Mouse (Mus musculus) adrenal gland, postnatal 10 days (tissue): Measurements from ENCODE around the gene Pcdh9. TPM values are rescaled to one million over a fixed set of nuclear protein-coding genes. Genes with fewer than 3 reads are reported as not detected.
A peak's percentile ranks its signal among the peaks of the same experiment; 100 is the strongest.

Experiments used
- DNase-seq: peaks from one replicate; pipeline ENCODE4 v3.0.0; 2021; ENCODE audit warnings: mixed read lengths
- total RNA-seq, 2 experiments: library from RNA; stranded (reverse); gene quantifications; 2 replicates each; pipeline ENCODE4 v1.2.3; 2021

The Pcdh9 gene
- total RNA-seq, 2 experiments from 2014 or later: 2.9 to 5.4 TPM

DNA sequence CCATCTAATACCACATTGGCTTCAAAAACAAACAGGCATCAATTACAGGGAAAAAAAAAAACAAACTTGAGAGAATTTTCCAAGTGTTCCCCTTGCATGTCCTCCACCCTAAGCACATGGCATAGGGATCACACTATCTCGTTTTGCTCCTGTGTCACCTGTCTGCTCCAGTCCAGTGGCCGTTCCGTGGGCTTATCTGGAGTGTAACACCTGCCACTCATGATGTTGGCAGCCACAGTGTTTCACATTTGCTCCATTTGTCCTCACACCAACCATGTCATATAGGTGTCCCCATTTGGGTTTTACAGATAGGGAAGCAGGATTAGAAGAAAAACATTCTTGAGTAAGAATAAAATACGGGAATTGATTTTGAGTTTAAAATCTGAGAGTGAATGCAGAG, 514.3 kb downstream of the Pcdh9 start:
- no peak for DNase-seq

DNA sequence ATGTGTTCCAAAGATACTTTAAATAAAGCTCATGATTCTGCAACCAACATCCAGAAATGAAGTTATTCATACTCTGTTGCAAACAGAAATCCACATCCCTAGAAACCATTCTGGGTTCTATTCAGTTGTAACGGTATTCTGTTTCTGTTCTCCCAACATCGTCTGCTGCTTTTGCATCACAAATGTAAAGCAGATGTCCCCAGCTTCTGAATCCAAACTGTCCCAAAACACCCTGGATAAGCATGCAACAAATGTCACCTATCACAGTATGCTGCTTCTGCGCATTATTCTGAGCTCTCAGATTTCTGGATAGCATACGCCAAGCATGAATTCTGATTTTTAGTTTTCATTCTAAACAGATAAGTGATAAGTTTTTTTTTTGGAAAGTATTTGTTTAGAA, 516.3 kb downstream of the Pcdh9 start:
- DNase-seq: no peak

DNA sequence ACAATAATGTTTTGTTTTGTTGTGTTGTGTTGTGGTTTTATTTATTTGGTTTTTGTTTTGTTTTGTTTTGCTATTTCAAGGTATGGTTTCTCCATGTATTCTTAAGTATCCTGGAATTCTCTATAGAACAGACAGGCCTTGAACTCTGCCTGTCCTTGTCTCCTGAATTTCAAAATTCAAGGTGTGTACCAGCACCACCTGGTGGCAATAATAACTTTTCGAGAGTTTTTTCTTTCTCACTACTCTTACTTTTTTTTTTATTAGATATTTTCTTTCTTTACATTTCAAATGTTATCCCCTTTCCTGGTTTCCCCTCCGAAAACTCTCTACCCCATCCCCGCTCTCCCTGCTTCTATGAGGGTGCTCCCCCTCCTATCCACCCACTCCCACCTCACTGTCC, 536.3 kb downstream of the Pcdh9 start:
- DNase-seq: no peak

DNA sequence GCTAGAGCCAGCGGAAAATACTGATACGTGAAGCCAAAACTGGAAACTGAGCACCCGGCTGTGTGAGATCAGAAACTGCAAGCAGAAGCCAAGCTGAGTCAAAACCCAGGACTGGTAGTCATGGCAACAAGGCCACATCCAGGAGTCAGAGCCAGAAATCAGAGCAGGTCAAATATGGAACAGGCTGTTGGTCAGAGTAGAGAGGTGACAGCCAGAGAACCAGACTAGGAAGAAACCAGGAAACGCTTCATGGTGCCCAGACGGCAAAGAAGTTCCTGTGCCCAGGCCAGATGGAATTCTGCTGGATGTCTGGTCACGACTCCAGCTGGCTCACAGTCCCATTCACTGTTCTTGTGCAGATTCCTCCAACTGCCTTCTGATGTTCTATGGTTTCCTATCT, 539.6 kb downstream of the Pcdh9 start:
- peak; percentile 7 for DNase-seq

DNA sequence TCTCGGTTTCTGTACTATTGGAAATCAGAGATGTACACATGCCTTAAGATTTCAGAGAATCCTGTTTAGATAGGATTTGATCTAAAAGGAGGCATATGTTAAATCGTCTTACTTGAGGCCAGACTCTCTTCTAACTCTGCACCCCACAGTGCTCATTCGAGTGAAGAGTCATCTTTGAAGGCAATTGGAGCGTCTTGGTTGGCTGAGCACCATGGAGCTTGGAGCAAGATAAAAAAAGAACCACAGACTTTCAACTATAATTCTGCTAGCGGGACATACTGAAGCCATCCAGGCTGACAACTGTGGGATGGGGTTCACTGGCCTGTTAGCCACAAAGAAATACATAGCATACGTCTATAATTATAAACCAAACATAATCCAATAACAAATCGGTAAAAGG, 541.3 kb downstream of the Pcdh9 start:
- no peak for DNase-seq

DNA sequence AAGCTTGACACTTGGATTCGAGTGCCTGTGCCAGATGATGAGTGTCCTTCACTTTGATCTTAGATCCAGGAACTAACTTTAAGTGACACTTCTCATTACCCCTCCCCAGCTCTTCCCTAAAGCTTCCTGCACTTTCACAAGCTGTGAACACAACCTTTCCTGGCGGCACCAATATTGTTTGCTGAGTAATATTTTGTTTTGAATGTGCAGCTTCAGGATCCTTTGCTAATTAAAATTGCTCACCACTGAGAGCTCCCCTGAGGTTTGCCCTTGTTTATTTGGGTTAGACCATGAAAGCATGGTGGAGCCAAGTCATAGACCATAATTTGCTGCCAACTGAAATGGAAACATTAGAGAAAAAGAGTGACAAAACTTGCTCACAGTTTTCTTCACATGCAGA, 543.4 kb downstream of the Pcdh9 start:
- no peak for DNase-seq

DNA sequence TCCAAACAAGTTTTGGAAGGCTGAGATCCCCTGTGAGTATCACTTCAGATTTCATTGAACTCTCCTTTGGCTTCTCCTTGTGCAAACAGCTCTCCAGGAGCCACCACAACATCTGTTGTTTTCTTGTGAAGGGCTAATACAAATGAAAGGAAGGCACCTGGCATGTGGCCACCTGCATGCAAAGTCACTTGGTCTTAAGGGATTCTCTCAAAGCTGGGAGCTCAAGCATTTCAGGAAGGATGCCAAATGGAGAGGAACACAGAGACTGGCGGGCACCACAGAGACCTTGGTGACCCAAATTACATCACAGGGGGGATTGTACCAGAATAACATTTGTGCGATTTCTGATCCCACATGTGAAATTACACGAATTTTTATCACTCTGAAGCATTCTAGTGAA, 547.7 kb downstream of the Pcdh9 start:
- peak; percentile 38 for DNase-seq

DNA sequence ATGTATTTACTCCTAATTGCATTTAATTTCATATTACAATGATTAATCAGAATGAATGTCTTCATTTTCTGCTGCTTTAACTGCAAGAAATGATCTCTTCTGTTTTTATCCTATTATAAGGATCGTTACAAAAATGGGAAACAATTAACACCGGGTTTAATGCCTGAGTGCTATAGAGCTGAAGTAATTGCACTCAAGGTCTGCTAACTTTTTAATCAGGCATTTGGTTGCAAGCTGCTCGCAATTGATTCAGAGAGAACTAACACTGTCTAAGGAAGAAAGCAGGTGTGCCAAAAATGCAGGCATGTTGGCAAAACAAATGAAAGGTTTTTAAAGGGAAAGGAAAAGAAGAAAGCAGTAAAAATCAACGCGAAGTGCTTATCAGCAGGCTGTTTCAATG, 549.1 kb downstream of the Pcdh9 start:
- DNase-seq: no peak

DNA sequence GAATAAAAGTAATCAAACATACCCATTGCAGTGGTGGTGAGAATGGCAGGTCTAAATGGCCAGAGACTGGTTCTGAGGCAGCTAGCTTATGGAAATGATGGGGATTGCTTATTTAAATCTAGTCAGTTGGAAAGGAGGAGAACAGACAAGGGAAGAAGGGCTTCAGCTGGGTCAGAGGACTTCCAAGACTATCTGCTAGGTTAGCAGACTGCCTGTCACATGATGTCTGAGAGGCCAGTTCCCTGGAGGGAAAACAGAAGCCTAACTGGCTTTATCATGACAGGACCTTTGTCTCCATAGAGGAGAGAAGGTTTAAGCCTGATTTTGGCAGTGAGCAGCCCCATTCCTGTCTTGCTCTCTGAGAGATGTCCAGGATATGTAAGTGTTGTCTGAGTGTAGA, 561.2 kb downstream of the Pcdh9 start:
- DNase-seq: no peak

DNA sequence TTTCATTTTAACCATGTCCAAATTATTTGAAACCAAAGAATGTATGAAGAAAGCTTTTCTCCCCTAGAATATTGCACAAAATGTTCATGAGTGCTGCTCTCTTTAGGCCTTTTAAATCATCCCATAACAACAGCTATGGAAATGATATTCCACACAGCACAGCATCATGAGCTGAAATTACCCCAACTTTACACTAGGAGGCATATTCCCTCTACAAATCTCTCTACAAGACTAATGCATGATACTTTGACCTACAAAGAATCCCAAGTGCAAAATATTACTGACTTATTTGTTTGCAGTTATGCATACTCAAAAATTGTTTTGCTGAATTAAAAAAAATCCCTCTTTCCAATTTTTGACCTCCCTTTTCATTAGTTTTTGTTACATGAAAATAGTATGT, 573.1 kb downstream of the Pcdh9 start:
- no peak for DNase-seq

DNA sequence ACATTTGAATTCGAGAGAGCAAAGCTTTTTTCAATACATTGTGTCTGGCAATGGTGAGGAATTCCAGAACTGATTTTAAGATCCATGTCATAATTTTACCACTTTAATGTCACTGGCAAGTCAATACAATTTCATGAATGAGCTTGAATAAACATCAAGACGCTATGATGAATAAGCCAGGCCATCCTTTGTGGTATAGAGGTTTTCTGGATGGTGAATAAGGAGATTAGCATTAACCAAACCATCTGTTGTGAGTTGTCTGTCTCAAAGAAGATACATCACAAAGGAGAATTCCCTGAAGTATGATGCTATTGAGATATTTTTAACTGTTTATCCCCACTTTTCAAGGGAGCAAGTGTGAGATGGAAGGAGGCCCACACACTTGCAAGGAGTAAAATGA, 602.1 kb downstream of the Pcdh9 start:
- DNase-seq: no peak

DNA sequence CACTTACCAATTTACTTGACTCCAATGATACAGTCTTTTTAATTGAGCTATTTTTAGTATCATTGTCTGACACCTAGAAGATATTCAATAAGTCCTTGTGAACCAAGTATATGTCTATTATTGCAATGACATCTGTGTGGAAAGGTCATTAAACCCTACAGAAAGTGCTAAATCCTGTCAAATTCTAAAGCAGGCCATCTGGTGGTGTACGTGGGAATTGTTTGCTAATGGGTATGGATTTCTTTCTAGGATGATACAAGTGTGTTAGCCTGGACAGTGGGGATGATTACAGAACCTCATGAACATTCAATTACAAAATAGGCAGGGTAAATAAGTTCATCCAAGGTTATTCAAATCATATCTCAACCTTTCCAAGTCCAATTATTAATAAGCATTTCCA, 602.8 kb downstream of the Pcdh9 start:
- DNase-seq: no peak

DNA sequence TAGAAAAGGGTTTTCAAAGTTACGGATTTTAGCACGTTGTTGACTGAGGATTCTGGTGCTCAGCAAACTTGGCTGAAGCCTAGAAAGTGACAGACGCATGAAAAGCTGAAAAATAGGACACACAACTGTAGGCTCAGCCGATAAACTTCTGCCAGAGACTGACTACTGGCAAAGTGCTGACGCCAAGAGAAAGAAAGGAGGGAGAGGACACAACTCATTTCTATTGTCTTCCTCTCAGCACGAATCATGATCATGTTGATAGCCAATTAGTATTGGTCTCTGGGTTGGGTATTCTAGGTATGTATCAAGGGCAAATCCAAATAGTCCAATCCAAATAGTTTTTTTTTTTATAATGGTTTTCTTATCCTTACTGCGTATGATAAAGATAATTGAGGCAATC, 605.3 kb downstream of the Pcdh9 start:
- no peak for DNase-seq

DNA sequence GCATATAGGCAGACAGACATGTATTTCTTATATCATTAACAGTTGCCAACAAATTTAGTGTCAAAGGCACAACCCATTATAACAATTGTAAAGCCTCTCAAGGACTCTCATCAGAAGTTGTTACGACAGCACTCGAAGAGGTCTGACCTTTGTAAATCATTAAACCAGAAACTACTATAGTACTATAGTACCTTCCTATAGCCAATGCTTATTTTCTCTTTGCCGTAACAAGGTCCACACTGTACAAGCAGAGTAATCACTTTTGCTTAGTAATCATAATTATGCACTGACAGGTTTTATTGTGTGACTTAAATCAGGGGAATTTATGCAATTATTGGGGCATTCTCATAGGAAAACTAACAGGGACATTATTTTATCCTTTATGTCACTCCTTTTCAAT, 606.5 kb downstream of the Pcdh9 start:
- no peak for DNase-seq

DNA sequence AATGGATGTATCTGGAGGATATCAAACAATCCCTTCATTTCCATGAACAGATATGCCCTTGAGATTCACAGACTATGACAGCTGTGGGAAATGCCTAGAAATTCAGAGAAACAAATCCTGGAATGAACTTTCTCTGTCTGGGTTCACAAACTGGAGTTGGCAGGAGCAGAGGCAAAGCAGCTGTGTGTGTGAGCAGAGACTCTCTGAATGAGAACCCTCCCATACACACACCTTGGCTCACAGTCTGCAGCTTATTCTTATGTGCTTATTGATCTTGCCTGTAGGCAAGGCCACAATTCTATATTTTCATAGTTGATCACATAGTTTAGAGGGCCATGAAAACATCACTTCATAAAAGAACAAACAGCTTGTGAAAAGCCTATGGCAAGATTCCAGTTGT, 614.8 kb downstream of the Pcdh9 start:
- no peak for DNase-seq

DNA sequence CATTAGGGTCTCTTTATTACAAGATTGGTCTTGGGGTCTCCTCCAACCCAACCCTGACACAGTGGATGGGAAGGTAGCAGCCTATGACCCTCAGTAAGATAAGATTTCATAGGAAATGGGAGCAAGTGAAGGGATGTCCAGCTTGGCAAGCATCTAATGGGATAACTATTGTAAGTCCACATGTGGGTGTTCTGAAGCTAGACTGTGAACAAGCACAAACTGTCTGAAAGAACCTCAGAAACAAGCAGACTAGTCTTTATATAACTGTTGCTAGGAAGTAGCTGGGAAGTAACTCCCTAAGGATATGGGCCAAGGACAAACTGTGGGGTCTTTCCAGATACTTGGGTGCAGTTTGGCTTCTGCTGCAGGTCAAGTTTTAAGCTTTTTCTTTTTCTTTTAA, 615.7 kb downstream of the Pcdh9 start:
- DNase-seq: no peak

DNA sequence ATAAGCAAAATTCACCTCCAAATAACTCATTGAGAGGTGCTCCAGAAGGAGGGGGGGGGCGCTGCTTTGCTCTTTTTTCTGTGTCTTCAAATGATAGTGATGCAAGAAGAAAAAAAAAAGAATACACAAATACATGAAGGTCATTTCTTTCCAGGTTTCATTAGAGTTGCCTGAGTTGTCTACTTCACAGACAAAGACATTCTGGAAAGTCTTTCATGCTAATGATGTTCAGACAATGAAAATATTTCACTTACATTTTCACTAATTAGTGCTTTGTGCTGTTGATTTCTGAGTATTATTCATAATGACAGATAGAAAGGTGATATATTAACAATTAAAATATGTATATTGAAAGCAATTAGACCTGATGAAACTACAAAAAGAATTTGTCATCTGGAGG, 637.1 kb downstream of the Pcdh9 start:
- DNase-seq: no peak

DNA sequence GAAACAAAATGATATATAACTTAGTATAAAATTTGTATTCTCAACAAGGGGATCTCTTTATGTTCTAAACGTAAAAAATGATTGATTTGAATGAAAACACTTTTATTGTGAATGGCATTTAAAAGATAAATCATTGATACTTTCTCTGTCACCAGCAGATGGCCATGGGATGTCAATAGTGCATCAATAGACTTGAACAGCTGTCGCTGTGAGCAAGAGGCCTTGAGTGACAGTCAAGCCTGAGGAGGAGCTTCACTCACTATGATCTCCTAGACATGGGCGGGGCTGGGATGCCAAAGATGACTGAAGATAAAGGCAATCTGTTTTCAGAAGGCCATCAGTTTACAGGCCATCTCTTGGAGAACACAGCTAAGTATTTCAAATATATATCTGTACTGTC, 650.2 kb downstream of the Pcdh9 start:
- DNase-seq: no peak

DNA sequence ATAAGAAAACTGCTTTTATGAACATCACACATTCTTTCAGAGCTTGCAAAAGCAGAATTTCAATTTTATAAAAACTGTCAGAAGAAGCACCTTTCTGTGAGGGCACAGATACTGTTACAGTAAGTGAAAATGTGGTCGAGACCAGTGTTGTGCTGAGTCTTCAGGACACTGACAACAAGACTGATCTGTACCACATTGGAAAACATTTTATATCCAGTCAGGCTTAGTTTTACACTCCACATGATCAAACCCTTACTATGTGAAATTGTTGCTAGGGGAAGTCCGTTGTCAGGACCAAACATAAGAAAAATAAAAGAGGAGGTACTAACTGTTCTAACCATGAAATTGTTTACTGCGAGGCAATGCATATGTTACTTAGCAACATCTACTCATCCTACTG, 656.1 kb downstream of the Pcdh9 start:
- DNase-seq: no peak

DNA sequence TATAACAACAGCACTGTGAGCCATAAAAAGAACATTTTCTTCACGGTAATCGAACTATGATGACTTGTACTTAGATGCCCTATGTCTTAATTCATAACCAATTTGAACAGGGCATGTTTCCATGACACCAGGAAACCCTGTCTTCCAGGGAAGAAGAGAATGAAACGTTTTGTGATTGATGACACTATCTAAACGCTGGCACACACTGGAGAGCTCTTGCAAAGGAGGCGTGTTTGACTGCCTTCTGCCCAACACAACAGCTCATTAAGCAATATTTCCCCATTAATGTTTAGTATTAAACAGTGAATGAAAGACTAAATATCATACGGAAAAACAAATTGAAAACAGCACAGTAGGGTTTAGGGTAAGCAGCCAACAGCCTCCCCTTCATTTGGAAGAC, 656.9 kb downstream of the Pcdh9 start:
- DNase-seq: no peak

DNA sequence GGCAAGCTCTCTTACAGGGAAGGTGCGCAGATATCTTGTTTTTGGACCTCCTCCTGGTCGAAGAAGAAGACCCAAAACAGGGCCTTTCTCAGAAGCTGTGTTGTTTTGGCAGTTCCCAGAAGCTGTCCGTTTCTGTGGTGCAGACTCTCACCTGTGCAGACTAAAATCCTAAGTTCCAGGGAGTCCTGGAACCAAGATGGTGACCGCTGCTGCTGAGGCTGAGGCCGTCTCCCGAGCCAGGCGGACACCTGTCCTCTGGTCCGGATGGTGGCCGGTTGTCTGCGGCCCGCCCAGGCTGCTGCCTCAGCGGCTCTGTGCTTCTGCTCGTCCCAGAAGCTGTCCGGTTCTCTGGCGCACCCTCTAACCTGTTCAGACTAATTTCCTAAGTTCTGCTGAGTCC, 675.6 kb downstream of the Pcdh9 start:
- DNase-seq: peak; percentile 64

DNA sequence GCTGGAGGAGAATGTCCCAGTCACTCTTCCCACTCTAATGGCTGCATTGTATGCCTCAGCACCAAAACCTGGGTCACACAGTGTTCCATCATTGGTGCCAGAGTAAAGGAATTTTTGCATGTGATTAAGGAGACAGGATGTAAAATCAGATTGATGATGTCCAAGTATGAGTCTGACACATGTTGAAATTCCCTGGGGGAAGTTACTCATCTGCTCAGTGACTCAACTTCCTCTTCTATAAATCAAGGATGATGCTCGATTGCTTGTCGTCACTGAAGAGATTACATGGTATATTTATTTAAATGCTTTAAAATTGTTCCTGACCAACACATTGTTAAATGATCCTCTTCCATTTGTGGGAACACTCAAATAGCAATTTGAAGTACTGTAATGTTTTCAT, 690.7 kb downstream of the Pcdh9 start:
- DNase-seq: no peak

DNA sequence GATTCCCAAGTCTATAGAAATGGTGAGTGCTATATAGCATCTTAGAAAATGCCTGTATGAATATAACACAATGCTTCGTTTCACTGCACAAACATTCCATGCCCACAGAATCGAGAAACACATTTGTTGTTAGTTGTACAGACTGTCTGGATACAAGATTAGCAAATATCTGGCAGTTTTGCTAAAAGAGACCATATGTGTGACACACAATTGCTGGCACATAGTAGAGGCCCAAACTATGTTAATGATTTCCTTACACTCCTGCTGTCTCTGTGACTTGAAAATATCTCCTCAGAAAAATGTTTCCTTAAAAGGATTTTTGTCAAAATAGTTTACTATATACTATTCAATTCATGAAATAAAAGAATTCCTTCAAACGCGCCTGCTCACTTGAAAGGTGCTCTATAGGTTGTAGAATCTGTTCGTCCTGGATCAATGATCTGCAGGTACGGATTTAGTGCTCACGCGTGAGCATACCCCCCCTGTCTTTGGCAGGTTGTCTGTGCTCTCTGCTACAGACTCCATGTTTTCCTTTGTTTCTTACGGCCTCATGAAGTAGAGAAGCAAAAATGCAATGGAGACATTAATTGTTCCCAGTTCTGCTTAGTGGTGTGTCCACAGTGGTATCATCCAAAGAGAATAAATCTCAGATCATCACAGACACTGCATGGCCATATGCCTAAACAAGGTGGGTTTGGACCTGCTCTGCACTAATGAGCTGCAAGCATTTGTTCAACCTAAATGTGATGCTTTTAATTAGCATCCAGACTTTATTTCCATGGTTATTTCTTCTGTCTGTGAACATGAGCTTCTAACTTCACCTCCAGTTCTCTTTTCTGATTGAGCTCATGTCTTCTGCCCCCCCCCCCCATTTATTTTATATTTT, 707.6 kb downstream of the Pcdh9 start:
- no peak for DNase-seq

DNA sequence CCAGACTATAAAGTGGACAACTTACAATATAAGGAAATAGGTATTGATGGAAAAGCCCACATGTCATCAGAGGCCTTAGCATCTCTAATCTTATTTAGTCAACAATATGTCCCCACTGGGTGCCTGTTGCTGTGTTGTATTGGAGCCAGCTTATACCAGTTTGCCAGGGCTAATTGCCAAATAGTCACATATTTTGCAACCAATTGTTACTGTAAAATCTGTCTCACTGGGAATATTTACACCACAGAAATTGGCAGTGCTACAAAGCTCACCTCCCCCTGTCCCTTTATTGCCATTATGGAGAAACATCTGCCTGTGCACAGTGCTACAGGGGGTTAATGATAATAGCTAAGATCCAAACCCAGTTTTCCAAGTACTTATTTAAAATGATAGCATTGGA, 721.3 kb downstream of the Pcdh9 start:
- DNase-seq: peak; percentile 42

DNA sequence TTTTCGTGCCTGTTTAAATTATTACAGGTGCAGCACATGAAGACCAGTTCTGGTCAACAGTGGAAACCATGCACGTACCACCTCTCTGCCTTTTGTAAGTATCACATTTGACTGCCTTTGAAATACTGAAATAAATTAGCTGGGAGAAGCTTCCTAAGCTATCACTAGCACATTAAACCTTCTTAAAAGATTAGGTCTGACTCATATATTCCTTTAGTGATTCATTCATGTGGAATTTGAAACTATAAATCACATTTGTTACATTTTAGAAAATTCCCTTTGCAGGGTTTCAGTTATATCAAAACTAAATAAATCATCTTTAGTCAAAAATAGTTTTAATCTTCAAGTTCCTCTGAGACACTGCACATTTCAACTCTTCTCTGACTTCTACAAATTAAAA, 722.1 kb downstream of the Pcdh9 start:
- DNase-seq: no peak
